Mouse (Mus musculus): ENCODE measurements around the gene Ksr1.

- TF ChIP-seq CTCF (IDR thresholded peaks at IDR 0.05; ENCODE audit: low read depth), result no peak
- no peak for TF ChIP-seq EP300 (IDR thresholded peaks at IDR 0.05; ENCODE audit: low read depth)
These were observed 99.0 kb downstream of the Ksr1 start for GRCm38 (mm10) chr11:79047180-79047727.

All from liver, embryonic 14.5 days (tissue).